Mouse (Mus musculus) cerebellum, postnatal 10 days (tissue): ENCODE measurements at regions not wholly inside any gene's neighbourhood (a gene's known extent, or its start where the extent isn't known, plus 50 kb on each side); places are given as distances from the start of the nearest gene placed in this dataset.

ENCODE experiments used
- DNase-seq, 2 experiments: peaks; one replicate each; pipeline ENCODE4 v3.0.0; 2021; ENCODE audit warnings: mixed read lengths in 2 of 2

DNA sequence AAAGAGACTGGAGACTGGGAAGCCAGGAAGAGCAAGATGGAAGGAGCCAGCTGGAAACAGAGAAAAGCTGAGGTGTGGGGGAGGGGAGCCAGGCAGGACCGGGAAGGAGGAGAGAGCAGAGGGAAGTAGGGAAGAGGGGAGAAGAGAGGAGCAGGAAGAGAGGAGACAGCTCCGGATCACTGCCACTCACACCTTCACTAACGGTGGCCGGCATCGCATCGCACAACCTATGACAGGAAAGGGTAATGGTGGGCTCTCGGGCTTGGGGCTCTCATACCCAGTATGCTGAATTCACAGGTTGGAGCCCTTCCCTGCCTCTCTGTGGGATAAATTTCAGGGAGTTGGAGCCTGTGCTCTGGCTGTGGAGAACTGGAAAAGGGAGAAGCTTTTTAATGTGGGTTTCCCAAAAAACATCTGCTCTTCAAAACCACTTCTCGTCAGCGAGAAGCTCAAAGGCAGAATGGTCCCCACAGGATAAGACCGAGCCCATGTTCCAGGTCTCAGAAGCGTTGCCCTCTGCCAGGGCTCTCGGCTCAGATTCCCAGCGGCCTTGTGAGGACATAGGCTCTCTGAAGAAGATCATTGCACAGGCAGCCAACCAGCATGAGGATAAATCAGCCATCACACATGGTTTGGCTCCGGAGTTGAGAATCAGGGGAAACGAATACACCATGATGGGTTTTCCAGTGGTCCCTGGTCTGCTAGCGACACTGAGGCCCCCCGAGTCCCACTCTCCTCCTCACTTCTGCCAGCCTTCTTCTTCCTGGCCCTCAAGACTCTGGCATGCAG, 53.8 kb upstream of the Coro2b start:
- DNase-seq: no peak

DNA sequence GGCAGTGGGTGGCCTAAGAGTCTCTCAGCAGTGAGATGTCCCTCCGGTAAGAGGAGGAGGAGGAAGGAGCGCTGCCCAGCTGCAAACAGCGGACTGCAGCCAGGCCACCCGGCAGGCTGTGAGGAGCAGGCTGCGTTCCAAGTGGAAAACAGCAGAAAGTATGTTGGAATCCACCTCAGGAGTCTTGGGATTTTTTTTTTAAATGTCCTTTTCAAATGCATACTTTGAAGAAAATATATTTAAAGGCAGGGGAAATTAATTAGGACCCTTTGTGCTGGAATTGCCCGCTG, 54.3 kb upstream of the Coro2b start:
- DNase-seq: no peak

- no peak for DNase-seq
Observed at GRCm38 (mm10) chr9:62598056-62598455, 61.2 kb upstream of the Coro2b start.

DNA sequence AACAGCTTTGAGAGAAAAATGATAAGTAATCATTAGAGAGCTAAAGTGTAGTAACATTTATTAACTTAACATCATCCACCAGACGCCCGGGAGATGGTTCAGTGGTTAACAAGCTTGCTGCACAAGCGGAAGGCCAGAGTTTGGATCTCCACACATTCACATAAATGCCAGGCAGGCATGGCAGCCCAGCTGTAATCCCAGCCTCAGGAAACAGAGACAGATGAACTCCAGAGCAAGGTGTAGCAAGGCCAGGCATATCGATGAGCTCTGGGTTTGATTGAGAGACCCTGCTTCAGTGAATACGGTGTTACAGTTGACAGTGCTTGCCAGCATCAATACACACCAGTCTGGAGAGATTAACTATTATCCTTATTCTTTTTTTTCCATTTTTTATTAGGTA, 62.1 kb upstream of the Coro2b start:
- no peak for DNase-seq

GRCm38 (mm10) chr9:62610526-62610925, 67.1 kb upstream of the Itga11 start:
- DNase-seq: no peak

GRCm38 (mm10) chr9:62611452-62611851, 66.2 kb upstream of the Itga11 start:
- DNase-seq: no peak

DNA sequence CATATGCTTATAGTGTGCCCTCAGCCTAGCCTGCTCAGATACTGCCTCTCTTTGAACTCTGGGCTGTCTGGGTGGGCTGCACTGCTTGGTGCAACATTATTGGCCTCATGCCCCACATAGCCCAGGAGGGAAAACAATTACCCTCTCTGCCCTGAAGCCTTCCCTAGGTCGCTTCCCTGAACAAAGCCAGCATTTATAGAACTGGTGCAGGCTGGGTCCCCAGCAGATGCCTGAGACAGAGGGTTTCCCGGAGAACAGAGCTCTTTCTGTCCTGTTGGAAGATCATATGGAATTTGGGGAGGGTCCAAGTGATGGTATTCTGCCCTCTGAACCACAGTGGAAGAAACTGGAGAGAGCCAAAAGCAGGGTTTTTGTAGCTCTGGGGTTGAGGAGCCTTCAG, 64.6 kb upstream of the Itga11 start:
- DNase-seq: no peak

DNA sequence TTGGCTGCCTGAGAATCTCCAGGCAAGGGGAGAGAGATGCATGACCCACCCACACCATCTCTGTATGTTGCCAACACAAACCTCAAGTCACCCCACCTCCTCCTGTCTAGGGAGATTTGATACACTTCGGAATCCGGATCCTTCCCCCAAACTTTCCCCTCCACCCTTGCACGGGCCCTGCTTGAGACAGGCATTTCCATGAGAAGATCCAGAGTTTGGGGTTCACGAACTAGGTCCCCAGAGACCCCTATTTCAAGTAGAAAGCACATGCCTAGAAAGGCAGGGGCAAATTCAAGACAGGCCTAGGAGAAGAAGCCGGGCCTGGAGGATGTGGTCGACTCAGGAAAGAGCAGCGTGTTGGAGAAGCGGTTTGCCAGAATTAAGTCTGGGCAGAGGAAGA, 63.8 kb upstream of the Itga11 start:
- no peak for DNase-seq

- no peak for DNase-seq
Observed at GRCm38 (mm10) chr9:62614950-62615349, 62.7 kb upstream of the Itga11 start.

DNA sequence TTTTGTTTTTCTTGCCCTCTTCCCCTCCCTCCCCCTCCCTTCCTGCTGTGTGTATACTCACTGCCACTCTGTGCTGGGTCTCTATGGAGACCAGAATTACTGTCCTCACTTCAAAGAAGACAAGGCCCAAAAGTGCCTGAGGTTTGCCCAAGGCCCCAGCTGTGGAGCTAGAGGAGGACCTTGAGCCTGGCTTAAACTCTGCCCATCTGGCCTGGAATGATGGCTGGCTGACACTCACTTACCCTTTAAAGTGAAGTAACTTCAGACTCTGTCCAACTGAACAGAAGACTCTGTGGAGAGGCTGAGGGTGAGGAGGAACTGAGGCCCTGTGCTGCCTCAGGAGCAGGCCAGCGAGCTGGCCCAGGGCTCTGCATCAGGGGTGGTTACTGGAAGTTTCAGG, 61.8 kb upstream of the Itga11 start:
- DNase-seq: no peak

DNA sequence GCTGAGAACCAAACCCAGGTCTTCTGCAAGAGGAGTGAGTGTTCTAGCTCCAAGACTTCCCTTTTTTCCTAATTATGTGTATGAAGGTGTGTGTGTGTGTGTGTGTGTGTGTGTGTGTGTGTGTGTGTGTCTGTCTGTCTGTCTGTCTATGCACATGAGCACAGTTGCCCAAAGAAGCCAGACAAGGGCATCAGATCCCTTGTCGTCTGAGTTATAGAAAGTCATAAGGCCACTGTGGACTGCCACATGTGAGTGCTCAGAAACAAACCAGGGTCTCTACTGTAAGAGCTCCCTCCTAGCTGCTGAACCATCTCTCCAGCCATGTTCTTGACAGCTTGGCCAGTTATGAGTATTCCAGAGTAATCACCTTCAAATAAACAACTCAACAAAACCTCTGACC, 58.6 kb upstream of the Itga11 start:
- no peak for DNase-seq

DNA sequence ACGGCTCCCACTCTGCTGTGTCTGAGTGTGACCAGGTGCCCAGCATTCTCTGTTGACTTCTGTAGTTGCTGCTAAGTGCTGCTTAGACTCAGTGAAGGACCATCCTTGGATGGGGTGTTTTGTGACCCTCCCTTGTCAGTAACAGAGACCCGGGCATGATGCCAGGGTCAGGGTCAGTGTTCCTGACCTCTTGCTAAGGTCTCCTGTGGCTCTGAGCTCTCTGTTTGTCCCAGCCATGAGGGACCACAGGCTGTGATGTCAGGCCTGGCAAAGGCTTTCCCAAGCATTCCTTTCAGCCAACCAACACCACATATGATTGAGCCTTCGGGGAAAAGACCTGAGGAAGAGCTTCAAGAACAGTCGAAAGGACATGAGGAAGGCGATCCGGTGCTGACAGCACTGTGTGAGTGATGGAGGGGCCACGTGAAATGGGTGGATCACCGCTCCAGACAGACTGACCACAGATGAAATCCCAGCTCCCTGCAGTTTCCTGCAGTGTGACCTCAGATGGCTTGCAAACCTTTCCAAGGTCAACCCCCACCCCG, 56.7 kb upstream of the Itga11 start:
- no peak for DNase-seq

DNA sequence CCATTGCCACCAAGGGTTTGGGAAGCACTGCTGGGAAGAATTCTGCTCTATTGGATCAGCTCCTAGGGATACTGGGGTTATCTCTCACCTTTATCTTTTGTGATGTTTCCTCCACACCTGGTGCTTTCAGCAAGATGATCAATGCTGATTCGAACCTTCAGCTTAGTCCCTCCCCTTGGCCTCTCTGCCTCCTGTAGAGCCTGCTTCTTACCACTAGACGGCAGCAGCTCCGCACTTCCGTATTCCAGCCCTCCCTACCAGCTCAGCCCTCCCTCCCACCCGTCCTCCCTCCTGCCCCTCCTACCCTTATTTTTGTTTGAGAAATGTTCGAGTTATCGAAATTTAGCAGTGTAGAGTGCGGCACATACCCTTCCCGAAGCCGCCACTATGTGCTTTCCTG, 55.5 kb upstream of the Itga11 start:
- peak; percentile 31 to 43 for DNase-seq

GRCm38 (mm10) chr9:62624562-62625044, 53.0 kb upstream of the Itga11 start:
- DNase-seq: peak in 1 of 2 experiments; percentile 46

DNA sequence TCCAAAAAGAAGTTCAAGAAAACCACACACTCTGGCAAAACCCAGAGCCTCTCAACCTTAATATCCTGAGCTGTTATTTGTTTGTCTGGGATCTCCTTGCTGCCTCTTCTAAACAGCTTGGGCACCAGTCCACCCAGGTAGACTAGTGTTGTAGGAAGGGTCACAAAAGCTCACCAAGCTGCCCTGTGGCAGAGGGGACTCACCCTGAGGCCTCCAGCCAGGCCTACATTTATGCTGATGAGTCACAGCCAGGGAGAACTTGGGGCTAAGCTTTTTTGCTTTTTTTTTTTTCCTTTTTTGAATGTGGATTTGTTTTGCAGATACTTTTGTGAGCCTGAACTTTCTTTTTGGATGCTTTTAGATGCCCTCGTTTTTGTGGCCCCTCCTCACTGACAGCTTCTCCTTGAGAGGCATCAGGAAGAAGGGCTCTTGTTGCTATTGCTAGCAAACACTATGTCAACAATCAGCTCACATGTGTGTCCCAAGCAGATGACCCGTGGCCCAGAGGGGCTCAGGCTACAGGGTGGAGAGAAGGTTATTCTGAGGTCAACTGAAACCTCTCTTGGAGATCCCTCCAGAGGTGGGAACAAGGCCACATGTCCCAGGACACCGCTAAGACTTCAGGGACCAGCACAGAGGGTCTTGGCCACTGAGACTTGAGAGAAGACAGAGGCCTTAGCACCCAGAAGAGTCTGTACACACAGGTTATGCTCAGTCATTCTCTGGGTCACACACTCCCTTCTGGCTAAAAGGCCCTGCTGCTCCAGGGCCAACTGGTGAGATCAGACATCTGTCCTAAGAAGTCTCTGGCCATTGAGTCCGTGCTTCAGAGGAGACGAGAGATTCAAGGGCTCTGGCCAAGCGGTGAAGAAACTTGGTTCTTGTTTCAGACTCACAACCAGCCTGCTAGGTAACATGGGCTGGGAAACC, 50.3 kb upstream of the Itga11 start:
- no peak for DNase-seq
